Mouse (Mus musculus) midbrain, postnatal 0 days (tissue): ENCODE data around the gene Pfkfb2. TPM values are rescaled to one million over a fixed set of nuclear protein-coding genes. Genes with fewer than 3 reads are reported as not detected.
A peak's percentile ranks its signal among the peaks of the same experiment; 100 is the strongest.
"Not testable (repeated sequence)": the region's sequence is repeated elsewhere in the genome, so short reads cannot be mapped to it uniquely, and the experiment has no call there.

Experiments
- ATAC-seq: fragments of 200-750 bp; cut with Nextera tagmentation; 2 replicates; pipeline ENCODE4 v1.8.0; 2017; ENCODE audit warnings: moderate number of reproducible peaks, mild to moderate bottlenecking, moderate TSS enrichment, moderate library complexity; ENCODE audit not compliant: low FRiP score
- DNase-seq: peaks from one replicate; pipeline ENCODE4 v3.0.0-alpha.2; 2015; ENCODE audit warnings: low spot score
- H3K27ac ChIP-seq: fragments of 300-500 bp; sonication (generic); 2 replicates; pipeline ENCODE4 v1.5.1; 2014; ENCODE audit warnings: low read depth, mild to moderate bottlenecking, low read length, mixed read lengths
- H3K27me3 ChIP-seq: fragments of 300-500 bp; sonication (generic); 2 replicates; pipeline ENCODE4 v1.6.1; 2014; ENCODE audit warnings: low read length, control low read depth, mixed read lengths; ENCODE audit not compliant: insufficient read depth
- H3K36me3 ChIP-seq: fragments of 300-500 bp; sonication (generic); 2 replicates; pipeline ENCODE4 v1.6.1; 2014; ENCODE audit warnings: low read length, control low read depth, mixed read lengths; ENCODE audit not compliant: insufficient read depth
- H3K4me1 ChIP-seq: fragments of 300-500 bp; sonication (generic); 2 replicates; pipeline ENCODE4 v1.6.1; 2014; ENCODE audit warnings: mild to moderate bottlenecking, control low read depth, antibody characterized with exemption, low read length, mixed read lengths; ENCODE audit not compliant: insufficient read depth
- H3K4me2 ChIP-seq: fragments of 300-500 bp; sonication (generic); 2 replicates; pipeline ENCODE4 v1.6.1; 2014; ENCODE audit warnings: low read depth, mild to moderate bottlenecking, low read length, mixed read lengths; ENCODE audit not compliant: poor library complexity, severe bottlenecking
- H3K4me3 ChIP-seq: fragments of 300-500 bp; sonication (generic); 2 replicates; pipeline ENCODE4 v1.5.1; 2014; ENCODE audit warnings: low read depth, mild to moderate bottlenecking, low read length, moderate library complexity
- H3K9ac ChIP-seq: fragments of 300-500 bp; sonication (generic); replicated peaks from 2 replicates; pipeline ENCODE4 v1.6.1; 2014; ENCODE audit warnings: mild to moderate bottlenecking, low read length, moderate library complexity, mixed read lengths; ENCODE audit not compliant: poor library complexity, severe bottlenecking
- H3K9me3 ChIP-seq: fragments of 300-500 bp; sonication (generic); 2 replicates; pipeline ENCODE4 v1.6.1; 2016; ENCODE audit warnings: low read length, control low read depth
- CTCF ChIP-seq: IDR thresholded peaks from 2 replicates; pipeline ENCODE4 v1.5.1; 2016; ENCODE audit warnings: antibody characterized with exemption, mild to moderate bottlenecking
- WGBS: fragments of 180-500 bp; shearing (Covaris S2); extraction: QIAGEN DNeasy Blood & Tissue Kit; methylation state at CpG from one replicate; pipeline ENCODE4 v1.1.7; 2014; 5-methylcytosine and 5-hydroxymethylcytosine counted together
- polyA plus RNA-seq: library from polyadenylated mRNA; unstranded; fragments of >200 nt; fragmentation: Nextera tagmentation; extraction: Ambion mirVana; gene quantifications from 2 replicates; pipeline ENCODE4 v1.2.1, GENCODE M21; 2015
- total RNA-seq: library from RNA; depleted of rRNA; stranded (reverse); fragments of >200 nt; gene quantifications from 2 replicates; pipeline ENCODE4 v1.2.3, GENCODE M21; 2014

Gene Pfkfb2
- total and polyA plus RNA-seq, 2 experiments from 2014 or later = 17.2 to 26.6 TPM

DNA sequence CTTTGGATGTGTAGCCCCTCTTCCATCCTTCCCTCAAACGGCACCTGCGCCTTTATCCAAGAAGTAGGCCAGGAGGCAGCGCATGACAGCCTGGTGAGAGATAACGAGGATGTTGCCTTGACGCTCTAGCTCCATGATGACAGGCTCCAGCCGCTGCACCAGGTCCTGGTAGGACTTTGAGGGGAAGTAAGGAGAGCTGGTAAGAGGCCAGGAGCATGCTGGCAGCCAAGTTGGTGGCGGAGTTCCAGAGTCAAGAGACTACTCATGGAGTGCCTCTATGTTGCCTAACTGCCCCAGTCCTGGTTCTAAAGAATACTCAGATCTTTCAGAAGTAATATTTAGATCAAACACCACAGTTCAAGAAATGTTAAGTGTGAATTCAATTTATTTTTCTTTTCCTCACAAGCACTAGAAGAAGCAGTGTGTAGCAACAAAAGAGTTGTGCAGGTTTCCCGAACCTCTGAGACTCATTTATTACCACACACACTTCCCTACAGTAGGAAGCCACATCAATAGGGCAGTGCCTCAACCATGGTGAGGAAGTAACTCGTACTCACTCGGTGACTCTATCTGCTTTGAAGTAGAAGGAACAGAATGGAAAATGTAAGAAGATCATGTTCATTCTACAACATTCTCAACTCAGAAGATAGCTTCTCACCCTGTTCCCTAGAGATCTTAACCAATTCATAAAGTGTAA is 29.0 kb downstream of the Pfkfb2 start:
- H3K27me3 ChIP-seq = no peaks in the 10 kb centered on the region
- peaks cover 59% of the 10 kb centered on the region for H3K36me3 ChIP-seq

DNA sequence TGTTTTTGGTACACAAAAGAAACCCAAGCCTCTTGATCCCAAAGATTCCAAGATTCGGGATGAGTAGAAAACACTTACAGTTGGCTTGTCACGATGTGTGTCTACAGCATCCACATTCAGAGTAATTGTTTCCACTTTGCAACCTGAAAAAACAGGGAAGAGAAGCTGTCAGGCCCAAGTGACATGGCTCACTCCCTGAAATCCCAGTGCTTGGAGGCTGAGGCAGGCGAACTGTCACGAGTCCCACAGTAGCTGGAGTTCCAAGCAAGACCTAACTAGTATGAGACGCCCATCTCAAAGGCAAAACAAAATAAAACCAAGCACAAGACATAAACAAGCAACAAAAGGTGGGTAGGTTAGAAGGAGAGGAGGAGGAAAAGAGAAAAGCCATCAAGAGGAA is 30.5 kb downstream of the Pfkfb2 start:
- no peak for DNase-seq

More for the DNA sequence above, 29.0 kb downstream of the Pfkfb2 start:
- no peak for TF ChIP-seq CTCF
- WGBS = 88% methylated on average over 10 of the region's 10 CpGs
- Histone ChIP-seq H3K4me1 (no peaks in the 10 kb centered on the region), H3K4me2 (no peak overlapping the region), H3K9ac (no peak overlapping the region), H3K4me3 (no peak overlapping the region), H3K9me3 (no peaks in the 10 kb centered on the region), H3K27ac (no peak overlapping the region)
- ATAC-seq (no peak), DNase-seq (peak; percentile 12)

DNA sequence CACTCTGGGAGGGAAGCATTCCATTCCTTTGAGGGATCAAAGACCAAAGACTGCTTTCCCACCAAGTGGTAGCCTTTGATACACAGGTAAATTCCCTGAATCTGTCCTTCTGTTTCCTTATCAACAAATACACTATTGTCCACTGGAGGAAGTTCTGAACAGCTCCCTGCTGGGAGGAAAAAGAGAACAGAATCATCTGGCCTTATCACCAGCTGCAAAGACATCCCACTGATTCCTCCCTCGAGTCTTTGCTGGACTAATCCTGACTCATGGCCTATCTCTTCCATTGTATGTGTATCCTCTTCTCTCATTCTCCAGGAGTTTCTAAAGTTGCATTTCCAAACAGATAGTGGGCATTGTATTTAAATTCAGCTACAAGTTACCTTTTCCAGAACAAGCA is 45.1 kb downstream of the Pfkfb2 start:
- Histone ChIP-seq H3K27me3 (no peaks in the 10 kb centered on the region), H3K4me2 (no peak overlapping the region), H3K4me3 (no peak overlapping the region), H3K36me3 (no peaks in the 10 kb centered on the region), H3K4me1 (no peaks in the 10 kb centered on the region), H3K9ac (no peak overlapping the region), H3K27ac (no peak overlapping the region), H3K9me3 (no peaks in the 10 kb centered on the region)
- ATAC-seq (no peak), DNase-seq (no peak)
- WGBS = 26% methylated on average over 1 of the region's 1 CpGs
- no peak for TF ChIP-seq CTCF

More for the DNA sequence above, 30.5 kb downstream of the Pfkfb2 start:
- Histone ChIP-seq H3K9ac (no peak overlapping the region), H3K27me3 (no peaks in the 10 kb centered on the region), H3K4me3 (no peak overlapping the region), H3K4me2 (no peak overlapping the region), H3K27ac (no peak overlapping the region), H3K9me3 (no peaks in the 10 kb centered on the region), H3K4me1 (no peaks in the 10 kb centered on the region), H3K36me3 (peaks cover 55% of the 10 kb centered on the region)
- WGBS = 94% methylated on average over 5 of the region's 5 CpGs
- TF ChIP-seq CTCF = no peak
- no peak for ATAC-seq

DNA sequence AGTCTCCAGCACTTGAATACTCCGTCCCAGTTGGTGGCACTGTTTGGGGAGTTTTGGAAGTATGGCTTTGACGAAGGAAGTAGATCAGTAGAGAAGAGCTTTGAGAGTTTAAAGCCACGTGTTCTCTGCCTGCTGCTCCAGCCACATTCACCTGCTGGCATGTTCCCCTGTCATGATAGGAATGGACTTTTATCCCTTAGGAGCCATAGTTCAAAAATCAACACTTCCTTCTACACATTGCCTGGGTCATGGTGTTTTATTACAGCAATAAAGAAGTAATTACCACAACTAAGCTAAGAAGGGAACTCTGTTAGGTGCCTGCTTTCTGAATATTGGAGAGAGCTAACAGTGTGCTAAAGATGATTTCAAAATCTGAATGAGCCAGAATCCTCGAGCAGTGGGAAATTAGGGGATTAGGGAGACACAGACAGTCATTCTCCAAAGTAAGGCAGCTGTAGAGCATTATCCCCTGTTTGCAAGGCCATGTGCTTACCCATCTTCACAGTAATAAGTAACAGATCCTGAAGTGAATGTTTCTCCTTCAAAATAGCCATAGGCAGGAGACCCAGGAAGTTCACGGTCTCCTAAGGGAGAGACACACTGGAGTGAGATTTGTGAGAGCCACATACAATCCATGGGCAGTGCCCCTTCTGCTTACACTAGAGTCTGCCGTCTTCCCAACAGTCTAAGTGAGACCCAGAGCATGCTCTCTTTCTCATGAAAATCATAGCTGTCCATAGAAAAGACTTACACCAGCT is 47.2 kb downstream of the Pfkfb2 start:
- H3K36me3 ChIP-seq = no peaks in the 10 kb centered on the region
- H3K27me3 ChIP-seq = no peaks in the 10 kb centered on the region
- DNase-seq = no peak
- H3K9me3 ChIP-seq = no peaks in the 10 kb centered on the region
- no peak for TF ChIP-seq CTCF
- no peak overlapping the region for H3K27ac ChIP-seq
- WGBS = 78% methylated on average over 6 of the region's 6 CpGs
- H3K4me1 ChIP-seq = no peaks in the 10 kb centered on the region
- no peak for ATAC-seq
- no peak overlapping the region for H3K4me2 ChIP-seq
- H3K4me3 ChIP-seq = no peak overlapping the region
- H3K9ac ChIP-seq = no peak overlapping the region

DNA sequence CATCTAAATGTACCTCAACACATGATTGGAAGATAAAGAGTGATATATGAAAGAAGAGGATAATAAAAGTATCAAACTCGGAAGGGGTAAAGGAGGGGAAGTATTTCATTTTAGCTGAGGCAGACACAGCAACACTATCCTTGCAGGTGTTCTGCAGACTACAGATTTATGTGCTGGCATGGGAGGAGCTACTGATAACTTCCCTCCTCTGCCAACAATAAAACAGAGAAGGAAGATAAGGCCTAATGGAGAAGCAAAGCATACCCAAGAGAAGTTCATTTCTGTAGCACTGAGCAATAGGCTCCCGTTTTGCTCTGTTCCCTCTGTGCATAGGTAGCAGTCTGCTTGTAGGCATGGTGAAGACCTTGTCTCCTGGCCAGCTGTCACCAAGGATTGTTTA is 48.0 kb downstream of the Pfkfb2 start:
- Histone ChIP-seq H3K4me2 (no peak overlapping the region), H3K27ac (no peak overlapping the region), H3K4me1 (no peaks in the 10 kb centered on the region), H3K36me3 (no peaks in the 10 kb centered on the region), H3K27me3 (no peaks in the 10 kb centered on the region), H3K4me3 (no peak overlapping the region), H3K9me3 (no peaks in the 10 kb centered on the region), H3K9ac (no peak overlapping the region)
- ATAC-seq = no peak
- WGBS = 96% methylated on average over 2 of the region's 2 CpGs
- DNase-seq = no peak
- no peak for TF ChIP-seq CTCF

DNA sequence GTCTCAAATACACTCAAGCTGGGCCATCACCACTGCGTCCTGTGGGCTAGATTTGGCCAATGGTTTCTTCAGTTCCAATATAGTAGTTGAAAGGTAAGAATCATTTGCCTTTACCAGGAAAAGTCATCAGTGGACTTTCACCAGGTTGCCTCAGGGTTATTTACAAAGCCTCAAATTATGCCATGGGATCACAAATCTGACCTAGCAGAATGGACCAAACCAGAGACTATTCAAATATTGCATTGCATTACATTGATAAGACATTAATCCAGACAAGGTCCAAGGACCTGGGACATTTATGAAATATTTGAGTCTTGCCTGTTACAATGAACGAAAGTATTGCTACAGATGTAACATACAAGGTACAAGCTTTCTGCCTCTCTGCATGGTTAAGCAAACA is 50.5 kb downstream of the Pfkfb2 start:
- no peak overlapping the region for H3K4me2 ChIP-seq

DNA sequence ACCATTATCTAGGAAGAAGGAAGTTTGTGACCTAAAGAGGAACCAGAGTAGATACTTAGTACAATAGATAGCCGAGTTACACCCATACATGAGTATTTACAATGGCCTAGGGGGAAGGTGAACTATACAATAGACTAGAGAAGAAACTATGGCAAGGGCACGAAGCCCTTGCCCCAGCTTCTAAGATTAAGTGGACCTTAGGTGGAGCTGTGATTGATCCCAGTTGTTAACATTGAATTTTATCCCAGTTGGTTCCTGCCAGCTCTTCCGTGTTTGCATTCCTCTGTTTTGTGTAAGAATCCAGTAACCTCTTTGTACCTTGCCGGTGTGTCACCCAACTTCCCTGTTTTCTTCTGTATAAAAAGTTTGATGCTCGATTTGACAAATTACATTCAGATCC is 65.5 kb downstream of the Pfkfb2 start:
- 87% methylated on average over 5 of the region's 5 CpGs for WGBS
- H3K4me1 ChIP-seq, DNase-seq, H3K4me2 ChIP-seq, H3K27me3 ChIP-seq, H3K9me3 ChIP-seq, H3K27ac ChIP-seq, H3K9ac ChIP-seq, ATAC-seq, H3K4me3 ChIP-seq, H3K36me3 ChIP-seq: not testable (repeated sequence)

More for the DNA sequence above, 50.5 kb downstream of the Pfkfb2 start:
- no peaks in the 10 kb centered on the region for H3K4me1 ChIP-seq
- H3K27me3 ChIP-seq = no peaks in the 10 kb centered on the region
- no peaks in the 10 kb centered on the region for H3K36me3 ChIP-seq
- H3K4me3 ChIP-seq = no peak overlapping the region
- DNase-seq (no peak), ATAC-seq (no peak)
- no peak overlapping the region for H3K27ac ChIP-seq
- no peak overlapping the region for H3K9ac ChIP-seq
- no peak for TF ChIP-seq CTCF
- no peaks in the 10 kb centered on the region for H3K9me3 ChIP-seq
- WGBS = 85% methylated on average over 2 of the region's 2 CpGs
